Mouse (Mus musculus): Measurements from ENCODE around the gene Rnf167.

- TF ChIP-seq CTCF (IDR thresholded peaks at IDR 0.05; ENCODE audit: low read depth, low read length) (no peak), POLR2A (IDR thresholded peaks at IDR 0.05; ENCODE audit: extremely low read depth, insufficient read depth, low read length) (no peak)
Measured at GRCm38 (mm10) chr11:70671333-70672047, 24.5 kb downstream of the Rnf167 start.

All from liver, adult 2 months (tissue).